Mouse (Mus musculus): ENCODE data around the gene Prkn.

DNA sequence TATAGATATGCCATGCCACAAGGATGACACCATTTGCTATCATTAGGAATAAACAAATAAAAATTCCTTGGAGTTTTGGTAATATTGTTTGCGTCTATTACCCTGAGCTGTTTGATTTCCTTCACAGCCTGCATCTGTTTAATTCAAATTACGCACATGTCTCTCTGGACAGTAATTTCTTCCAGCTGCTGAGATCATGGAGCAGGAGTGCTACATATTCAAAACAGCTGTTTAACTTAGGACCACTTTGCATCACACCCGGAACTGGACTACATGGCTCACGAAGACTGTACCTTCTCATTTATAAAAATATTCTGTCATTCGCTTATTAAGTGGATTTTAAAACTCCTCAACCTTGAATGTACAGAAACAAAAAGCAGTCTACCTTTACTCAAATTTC is 246.9 kb downstream of the Prkn start:
- TF ChIP-seq POLR2A (IDR thresholded peaks at IDR 0.05; ENCODE audit: extremely low read depth, insufficient read depth, low read length), result no peak
- TF ChIP-seq CTCF (IDR thresholded peaks at IDR 0.05; ENCODE audit: low read depth, low read length), result no peak

Measured in liver, adult 2 months (tissue).